Mouse (Mus musculus): ENCODE measurements at regions not wholly inside any gene's neighbourhood (a gene's known extent, or its start where the extent isn't known, plus 50 kb on each side); places are given as distances from the start of the nearest gene placed in this dataset.

GRCm38 (mm10) chr9:87894596-87894995 is 163.5 kb upstream of the Tbx18 start:
- no peak overlapping the region for H3K4me2 ChIP-seq (ENCODE audit: low read length)
- no peaks in the 10 kb centered on the region for H3K4me1 ChIP-seq (replicated peaks; ENCODE audit: insufficient read depth, low read length)
- no peak overlapping the region for H3K9ac ChIP-seq (ENCODE audit: low read depth, low read length)
- ATAC-seq (replicated peaks; ENCODE audit: low FRiP score, low read depth), result no peak
- H3K36me3 ChIP-seq (ENCODE audit: insufficient read depth, low read length), result no peaks in the 10 kb centered on the region
- no peaks in the 10 kb centered on the region for H3K9me3 ChIP-seq (replicated peaks; ENCODE audit: low read length)
- H3K27ac ChIP-seq, result no peak overlapping the region
- 46% methylated on average over 3 of the region's 3 CpGs for WGBS
- no peak overlapping the region for H3K4me3 ChIP-seq (replicated peaks; ENCODE audit: low read depth, low read length)
- no peaks in the 10 kb centered on the region for H3K27me3 ChIP-seq (ENCODE audit: insufficient read depth, low read length)
- no peak for TF ChIP-seq CTCF (IDR thresholded peaks at IDR 0.05; ENCODE audit: low read depth)
- peak; percentile 16 for DNase-seq (ENCODE audit: low spot score)

DNA sequence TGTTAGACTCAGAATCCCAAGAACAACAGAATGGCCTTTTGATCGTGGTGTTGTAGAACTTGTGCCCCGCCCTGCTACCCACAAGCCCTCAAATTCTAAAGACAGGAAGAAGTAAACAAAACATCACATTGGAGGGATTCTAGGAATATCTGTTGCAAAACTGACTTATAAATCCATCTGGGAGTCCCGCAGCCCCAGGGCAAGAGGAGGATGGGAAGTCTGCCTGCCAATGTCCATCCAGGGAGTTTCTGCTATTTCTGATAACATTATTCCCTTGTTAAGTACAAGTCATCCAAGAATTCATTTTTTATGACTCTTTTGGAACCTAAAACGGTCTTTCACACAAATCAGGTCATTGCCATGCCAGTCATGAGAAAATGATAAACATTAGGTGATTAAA is 164.5 kb upstream of the Tbx18 start:
- Histone ChIP-seq H3K9ac (ENCODE audit: low read depth, low read length) (no peak overlapping the region), H3K36me3 (ENCODE audit: insufficient read depth, low read length) (no peaks in the 10 kb centered on the region), H3K4me3 (replicated peaks; ENCODE audit: low read depth, low read length) (no peak overlapping the region), H3K9me3 (replicated peaks; ENCODE audit: low read length) (no peaks in the 10 kb centered on the region), H3K4me2 (ENCODE audit: low read length) (no peak overlapping the region), H3K4me1 (replicated peaks; ENCODE audit: insufficient read depth, low read length) (no peaks in the 10 kb centered on the region), H3K27ac (no peak overlapping the region), H3K27me3 (ENCODE audit: insufficient read depth, low read length) (no peaks in the 10 kb centered on the region)
- no peak for TF ChIP-seq CTCF (IDR thresholded peaks at IDR 0.05; ENCODE audit: low read depth)
- WGBS, result 70% methylated on average over 4 of the region's 4 CpGs
- no peak for ATAC-seq (replicated peaks; ENCODE audit: low FRiP score, low read depth)
- DNase-seq (ENCODE audit: low spot score), result no peak

GRCm38 (mm10) chr9:87897336-87897735 is 166.3 kb upstream of the Tbx18 start:
- Histone ChIP-seq H3K4me1 (replicated peaks; ENCODE audit: insufficient read depth, low read length) (no peaks in the 10 kb centered on the region), H3K4me3 (replicated peaks; ENCODE audit: low read depth, low read length) (no peak overlapping the region), H3K9me3 (replicated peaks; ENCODE audit: low read length) (no peaks in the 10 kb centered on the region), H3K27ac (no peak overlapping the region), H3K27me3 (ENCODE audit: insufficient read depth, low read length) (no peaks in the 10 kb centered on the region), H3K36me3 (ENCODE audit: insufficient read depth, low read length) (no peaks in the 10 kb centered on the region), H3K4me2 (ENCODE audit: low read length) (no peak overlapping the region), H3K9ac (ENCODE audit: low read depth, low read length) (no peak overlapping the region)
- 53% methylated on average over 3 of the region's 3 CpGs for WGBS
- ATAC-seq (replicated peaks; ENCODE audit: low FRiP score, low read depth) (no peak), DNase-seq (ENCODE audit: low spot score) (no peak)
- no peak for TF ChIP-seq CTCF (IDR thresholded peaks at IDR 0.05; ENCODE audit: low read depth)

GRCm38 (mm10) chr9:87899368-87899767 is 168.3 kb upstream of the Tbx18 start:
- Histone ChIP-seq H3K4me3 (replicated peaks; ENCODE audit: low read depth, low read length) (no peak overlapping the region), H3K36me3 (ENCODE audit: insufficient read depth, low read length) (no peaks in the 10 kb centered on the region), H3K27ac (no peak overlapping the region), H3K4me2 (ENCODE audit: low read length) (no peak overlapping the region), H3K4me1 (replicated peaks; ENCODE audit: insufficient read depth, low read length) (no peaks in the 10 kb centered on the region), H3K27me3 (ENCODE audit: insufficient read depth, low read length) (no peaks in the 10 kb centered on the region), H3K9ac (ENCODE audit: low read depth, low read length) (no peak overlapping the region), H3K9me3 (replicated peaks; ENCODE audit: low read length) (no peaks in the 10 kb centered on the region)
- ATAC-seq (replicated peaks; ENCODE audit: low FRiP score, low read depth) (no peak), DNase-seq (ENCODE audit: low spot score) (no peak)
- 57% methylated on average over 5 of the region's 5 CpGs for WGBS
- no peak for TF ChIP-seq CTCF (IDR thresholded peaks at IDR 0.05; ENCODE audit: low read depth)

DNA sequence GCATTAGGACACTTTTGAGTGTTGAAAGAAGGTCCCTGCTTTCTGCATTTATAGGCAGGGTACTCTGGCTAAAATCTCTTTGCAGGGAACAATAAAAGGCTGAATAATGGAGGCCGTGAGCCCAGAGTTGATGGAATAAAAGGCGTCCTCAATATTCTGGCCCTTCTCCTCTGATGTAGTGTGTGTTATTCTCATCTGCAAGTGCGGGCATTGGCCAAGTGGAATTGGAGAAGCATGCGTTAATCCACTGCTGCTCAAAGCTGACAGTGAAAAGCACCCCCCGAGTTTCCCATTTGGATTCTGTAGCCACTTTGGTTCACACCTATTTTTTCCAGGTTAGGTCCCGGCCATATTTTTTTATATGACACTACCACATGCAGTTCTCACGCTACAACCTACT is 168.7 kb upstream of the Tbx18 start:
- no peak overlapping the region for H3K4me2 ChIP-seq (ENCODE audit: low read length)
- no peak for TF ChIP-seq CTCF (IDR thresholded peaks at IDR 0.05; ENCODE audit: low read depth)
- H3K36me3 ChIP-seq (ENCODE audit: insufficient read depth, low read length), result no peaks in the 10 kb centered on the region
- no peak overlapping the region for H3K4me3 ChIP-seq (replicated peaks; ENCODE audit: low read depth, low read length)
- H3K27ac ChIP-seq, result no peak overlapping the region
- no peaks in the 10 kb centered on the region for H3K4me1 ChIP-seq (replicated peaks; ENCODE audit: insufficient read depth, low read length)
- DNase-seq (ENCODE audit: low spot score), result no peak
- ATAC-seq (replicated peaks; ENCODE audit: low FRiP score, low read depth), result no peak
- H3K27me3 ChIP-seq (ENCODE audit: insufficient read depth, low read length), result no peaks in the 10 kb centered on the region
- WGBS, result 83% methylated on average over 7 of the region's 7 CpGs
- no peaks in the 10 kb centered on the region for H3K9me3 ChIP-seq (replicated peaks; ENCODE audit: low read length)
- no peak overlapping the region for H3K9ac ChIP-seq (ENCODE audit: low read depth, low read length)

GRCm38 (mm10) chr9:87921291-87921690 is 190.2 kb upstream of the Tbx18 start:
- no peaks in the 10 kb centered on the region for H3K4me1 ChIP-seq (replicated peaks; ENCODE audit: insufficient read depth, low read length)
- no peak for DNase-seq (ENCODE audit: low spot score)
- ATAC-seq (replicated peaks; ENCODE audit: low FRiP score, low read depth), result no peak
- no peaks in the 10 kb centered on the region for H3K9me3 ChIP-seq (replicated peaks; ENCODE audit: low read length)
- no peak for TF ChIP-seq CTCF (IDR thresholded peaks at IDR 0.05; ENCODE audit: low read depth)
- no peak overlapping the region for H3K9ac ChIP-seq (ENCODE audit: low read depth, low read length)
- WGBS, result 90% methylated on average over 8 of the region's 8 CpGs
- H3K4me3 ChIP-seq (replicated peaks; ENCODE audit: low read depth, low read length), result no peak overlapping the region
- no peak overlapping the region for H3K27ac ChIP-seq
- H3K4me2 ChIP-seq (ENCODE audit: low read length), result no peak overlapping the region
- no peaks in the 10 kb centered on the region for H3K36me3 ChIP-seq (ENCODE audit: insufficient read depth, low read length)
- no peaks in the 10 kb centered on the region for H3K27me3 ChIP-seq (ENCODE audit: insufficient read depth, low read length)

GRCm38 (mm10) chr9:87925151-87925550 is 194.1 kb upstream of the Tbx18 start:
- no peak overlapping the region for H3K4me2 ChIP-seq (ENCODE audit: low read length)
- ATAC-seq (replicated peaks; ENCODE audit: low FRiP score, low read depth), result no peak
- H3K9me3 ChIP-seq (replicated peaks; ENCODE audit: low read length), result no peaks in the 10 kb centered on the region
- no peak for TF ChIP-seq CTCF (IDR thresholded peaks at IDR 0.05; ENCODE audit: low read depth)
- no peaks in the 10 kb centered on the region for H3K36me3 ChIP-seq (ENCODE audit: insufficient read depth, low read length)
- no peaks in the 10 kb centered on the region for H3K27me3 ChIP-seq (ENCODE audit: insufficient read depth, low read length)
- H3K4me3 ChIP-seq (replicated peaks; ENCODE audit: low read depth, low read length), result no peak overlapping the region
- WGBS, result 72% methylated on average over 4 of the region's 4 CpGs
- no peak overlapping the region for H3K27ac ChIP-seq
- no peaks in the 10 kb centered on the region for H3K4me1 ChIP-seq (replicated peaks; ENCODE audit: insufficient read depth, low read length)
- H3K9ac ChIP-seq (ENCODE audit: low read depth, low read length), result no peak overlapping the region
- peak; percentile 12 for DNase-seq (ENCODE audit: low spot score)
